Mouse (Mus musculus): Measurements from ENCODE around the gene Mafb. TPM values are rescaled to one million over a fixed set of nuclear protein-coding genes. Genes with fewer than 3 reads are reported as not detected.
A peak's percentile ranks its signal among the peaks of the same experiment; 100 is the strongest.

Mafb gene
- polyA plus RNA-seq, 1 experiment, result 8.5 TPM

DNA sequence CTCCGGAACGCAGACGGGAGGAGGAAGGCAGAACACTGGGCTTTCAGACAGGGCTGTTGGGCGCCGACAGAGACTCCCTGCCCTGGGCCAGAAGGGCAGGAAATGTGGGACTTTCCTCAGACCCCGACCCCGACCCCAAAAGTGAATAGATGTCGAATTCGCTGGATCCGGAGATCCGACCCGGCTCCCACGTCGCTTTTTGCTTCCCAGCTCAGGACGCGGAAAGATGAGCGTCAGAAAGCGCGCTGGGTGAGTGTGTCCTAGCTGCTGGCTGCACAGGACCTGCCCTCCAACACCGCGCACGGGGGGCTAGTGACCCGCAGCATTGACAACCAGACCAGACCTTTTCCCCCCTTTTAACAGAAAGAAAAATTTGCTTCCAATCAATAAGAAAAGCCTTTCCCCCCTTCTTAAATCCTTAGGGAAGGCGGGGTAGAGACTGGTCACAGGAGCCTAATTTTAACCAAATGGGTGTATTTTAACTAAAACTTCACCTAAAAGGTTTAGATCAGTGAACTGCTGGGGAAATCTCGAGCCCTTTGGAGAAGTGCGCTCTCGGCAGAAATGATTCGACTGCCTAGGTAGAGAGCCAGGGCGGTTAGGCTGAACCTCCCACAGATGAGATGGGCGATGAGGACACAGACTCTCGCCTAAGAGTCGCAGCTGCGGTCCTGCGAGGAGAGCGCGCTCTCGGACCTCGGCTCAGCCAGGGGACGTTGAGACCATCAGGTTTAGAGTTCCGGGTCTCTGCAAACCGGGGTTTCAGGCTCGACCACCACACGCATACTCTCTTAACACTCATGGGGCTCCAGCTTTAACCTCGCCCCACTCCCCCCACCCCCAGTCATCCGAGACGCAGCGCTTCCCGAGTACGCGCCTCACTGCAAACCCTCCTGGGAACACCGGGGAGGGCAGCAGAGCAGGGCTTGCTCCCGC, 1.8 kb upstream of the Mafb start:
- Histone ChIP-seq H3K27ac (ENCODE audit: insufficient read depth, low read depth, low read length) (no peak overlapping the region), H3K36me3 (ENCODE audit: control insufficient read depth, insufficient read depth, low read length) (no peaks in the 10 kb centered on the region), H3K4me1 (ENCODE audit: control insufficient read depth, insufficient read depth, low read length) (no peaks in the 10 kb centered on the region; the same call in 1 of the 2 replicates), H3K4me3 (ENCODE audit: insufficient read depth, low read depth, low read length) (no peak overlapping the region), H3K27me3 (replicated peaks; ENCODE audit: control insufficient read depth, insufficient read depth, low read length) (no peaks in the 10 kb centered on the region)
- TF ChIP-seq POLR2A (IDR thresholded peaks at IDR 0.05; ENCODE audit: low read depth, low read length), result no peak
- no peak for TF ChIP-seq CTCF (conservative IDR thresholded peaks at IDR 0.05; ENCODE audit: insufficient read depth, insufficient read length, low read depth, low read length)
- WGBS, result 5% methylated on average over 52 of the region's 52 CpGs
- no peak for DNase-seq

GRCm38 (mm10) chr2:160367448-160368208, 763 bp upstream of the Mafb start:
- no peaks in the 10 kb centered on the region for H3K27me3 ChIP-seq (replicated peaks; ENCODE audit: control insufficient read depth, insufficient read depth, low read length)
- peak; percentile 97 for TF ChIP-seq CTCF (conservative IDR thresholded peaks at IDR 0.05; ENCODE audit: insufficient read depth, insufficient read length, low read depth, low read length)
- TF ChIP-seq POLR2A (IDR thresholded peaks at IDR 0.05; ENCODE audit: low read depth, low read length), result no peak
- peak; percentile 95 for DNase-seq
- H3K4me1 ChIP-seq (ENCODE audit: control insufficient read depth, insufficient read depth, low read length), result no peaks in the 10 kb centered on the region; the same call in 1 of the 2 replicates
- H3K36me3 ChIP-seq (ENCODE audit: control insufficient read depth, insufficient read depth, low read length), result no peaks in the 10 kb centered on the region
- WGBS, result 1% methylated on average over 45 of the region's 45 CpGs
- H3K27ac ChIP-seq (ENCODE audit: insufficient read depth, low read depth, low read length), result peak overlapping the region; percentile 14; the same call in 1 of the 2 replicates
- H3K4me3 ChIP-seq (ENCODE audit: insufficient read depth, low read depth, low read length), result peak overlapping the region; percentile 61

GRCm38 (mm10) chr2:160366111-160366979, 520 bp downstream of the Mafb start:
- H3K27ac ChIP-seq (ENCODE audit: insufficient read depth, low read depth, low read length), result peak overlapping the region; percentile 56
- no peak for TF ChIP-seq CTCF (conservative IDR thresholded peaks at IDR 0.05; ENCODE audit: insufficient read depth, insufficient read length, low read depth, low read length)
- no peak for TF ChIP-seq POLR2A (IDR thresholded peaks at IDR 0.05; ENCODE audit: low read depth, low read length)
- peak overlapping the region; percentile 61 for H3K4me3 ChIP-seq (ENCODE audit: insufficient read depth, low read depth, low read length)
- WGBS, result under 1% methylated on average over 95 of the region's 95 CpGs
- H3K27me3 ChIP-seq (replicated peaks; ENCODE audit: control insufficient read depth, insufficient read depth, low read length), result no peaks in the 10 kb centered on the region
- no peaks in the 10 kb centered on the region; the same call in 1 of the 2 replicates for H3K4me1 ChIP-seq (ENCODE audit: control insufficient read depth, insufficient read depth, low read length)
- H3K36me3 ChIP-seq (ENCODE audit: control insufficient read depth, insufficient read depth, low read length), result no peaks in the 10 kb centered on the region; the same call in 1 of the 2 replicates
- DNase-seq, result no peak

- H3K27me3 ChIP-seq (replicated peaks; ENCODE audit: control insufficient read depth, insufficient read depth, low read length), result no peaks in the 10 kb centered on the region
- TF ChIP-seq POLR2A (IDR thresholded peaks at IDR 0.05; ENCODE audit: low read depth, low read length) (no peak), CTCF (conservative IDR thresholded peaks at IDR 0.05; ENCODE audit: insufficient read depth, insufficient read length, low read depth, low read length) (no peak)
- WGBS, result 5% methylated on average over 50 of the region's 50 CpGs
- H3K27ac ChIP-seq (ENCODE audit: insufficient read depth, low read depth, low read length), result 0 out of 2 replicates have a peak overlapping the region, but pooled peaks have one; percentile 17
- peak overlapping the region; percentile 61 for H3K4me3 ChIP-seq (ENCODE audit: insufficient read depth, low read depth, low read length)
- H3K36me3 ChIP-seq (ENCODE audit: control insufficient read depth, insufficient read depth, low read length), result no peaks in the 10 kb centered on the region; the same call in 1 of the 2 replicates
- H3K4me1 ChIP-seq (ENCODE audit: control insufficient read depth, insufficient read depth, low read length), result no peaks in the 10 kb centered on the region; the same call in 1 of the 2 replicates
- DNase-seq, result peak; percentile 68
Measured at GRCm38 (mm10) chr2:160365107-160365911, 1.6 kb downstream of the Mafb start.

- no peak for DNase-seq
- WGBS, result 51% methylated on average over 12 of the region's 12 CpGs
- H3K4me1 ChIP-seq (ENCODE audit: control insufficient read depth, insufficient read depth, low read length), result no peaks in the 10 kb centered on the region; the same call in 1 of the 2 replicates
- H3K27ac ChIP-seq (ENCODE audit: insufficient read depth, low read depth, low read length), result no peak overlapping the region
- no peaks in the 10 kb centered on the region; the same call in 1 of the 2 replicates for H3K36me3 ChIP-seq (ENCODE audit: control insufficient read depth, insufficient read depth, low read length)
- peak overlapping the region; percentile 15 for H3K4me3 ChIP-seq (ENCODE audit: insufficient read depth, low read depth, low read length)
- TF ChIP-seq POLR2A (IDR thresholded peaks at IDR 0.05; ENCODE audit: low read depth, low read length) (no peak), CTCF (conservative IDR thresholded peaks at IDR 0.05; ENCODE audit: insufficient read depth, insufficient read length, low read depth, low read length) (no peak)
- H3K27me3 ChIP-seq (replicated peaks; ENCODE audit: control insufficient read depth, insufficient read depth, low read length), result no peaks in the 10 kb centered on the region
Measured at GRCm38 (mm10) chr2:160364666-160365065, 2.2 kb downstream of the Mafb start.

Measured in kidney, adult 2 months (tissue).